Comparison of ENCODE assay signal across 8 mouse cellular contexts in genomic region chr9:99568347-99569070, GRCm38 (mm10). TPM values are rescaled to one million over a fixed set of nuclear protein-coding genes. Genes with fewer than 3 reads are reported as not detected.
DNase-seq lines count a peak whose midpoint lies in the region; ATAC-seq and TF ChIP-seq lines count a peak whose summit lies in the region.

Gene Armc8 (minus strand): TSS chr9:99568899.

- H3K4me3 ChIP-seq in forebrain, embryonic 10.5 days = peak within 1 kb of the TSS; percentile 99
- H3K4me3 ChIP-seq in heart, embryonic 15.5 days = peak within 1 kb of the TSS; percentile 87
- H3K4me3 ChIP-seq in liver, embryonic 14.5 days (ENCODE audit: insufficient read depth in 1 of 2, low read depth in 2 of 2, low read length in 2 of 2) = peak within 1 kb of the TSS; percentile 86 to 91
- H3K4me3 ChIP-seq in neural tube, embryonic 11.5 days (ENCODE audit: low read depth, low read length) = peak within 1 kb of the TSS; percentile 97
- peak within 1 kb of the TSS; percentile 93 for H3K4me3 ChIP-seq in stomach, postnatal 0 days (ENCODE audit: low read depth, low read length)

- peak; percentile 91 for ATAC-seq in CD4-positive, CD25-positive, alpha-beta regulatory T cell, adult 4 months
- ATAC-seq in heart, embryonic 15.5 days (replicated peaks; ENCODE audit: insufficient number of reproducible peaks, insufficient read depth, low FRiP score, low read depth) = peak; percentile 94
- ATAC-seq in liver, embryonic 14.5 days (ENCODE audit: insufficient read depth) = peak; percentile 94
- peak; percentile 94 for ATAC-seq in neural tube, embryonic 11.5 days (ENCODE audit: insufficient read depth, low FRiP score, low TSS enrichment)
- ATAC-seq in stomach, postnatal 0 days (ENCODE audit: low FRiP score, low TSS enrichment) = peak; percentile 96

- H3K4me2 ChIP-seq in heart, embryonic 15.5 days = peak within 1 kb of the TSS; percentile 83
- H3K4me2 ChIP-seq in liver, embryonic 14.5 days (ENCODE audit: low read depth) = peak within 1 kb of the TSS; percentile 91
- H3K4me2 ChIP-seq in neural tube, embryonic 11.5 days (ENCODE audit: low read depth) = peak within 1 kb of the TSS; percentile 77
- peak within 1 kb of the TSS; percentile 85 for H3K4me2 ChIP-seq in stomach, postnatal 0 days (replicated peaks; ENCODE audit: low read depth)

- peak; percentile 70 for DNase-seq in c-Kit-negative CD71-positive TER-119-positive erythroid progenitor cells, embryonic 14.5 days (ENCODE audit: low read depth, low spot score)
- peak; percentile 89 for DNase-seq in forebrain, embryonic 10.5 days (ENCODE audit: extremely low spot score, low spot score)
- peak; percentile 92 to 95 for DNase-seq in kidney, postnatal 25 days
- DNase-seq in liver, embryonic 14.5 days (ENCODE audit: low read depth in 3 of 3, low spot score in 3 of 3) = peak; percentile 73 to 76 (median 75)
- peak; percentile 92 for DNase-seq in neural tube, embryonic 11.5 days (ENCODE audit: low spot score)
- DNase-seq in stomach, postnatal 0 days (ENCODE audit: low spot score) = peak; percentile 95

- no peaks in the 10 kb centered on the region for H3K9me3 ChIP-seq in forebrain, embryonic 10.5 days
- no peaks in the 10 kb centered on the region for H3K9me3 ChIP-seq in heart, embryonic 15.5 days (replicated peaks)
- H3K9me3 ChIP-seq in liver, embryonic 14.5 days (ENCODE audit: control insufficient read depth, low read length) = no peaks in the 10 kb centered on the region
- H3K9me3 ChIP-seq in neural tube, embryonic 11.5 days (ENCODE audit: control insufficient read depth, low read length) = no peaks in the 10 kb centered on the region
- no peaks in the 10 kb centered on the region for H3K9me3 ChIP-seq in stomach, postnatal 0 days (ENCODE audit: control insufficient read depth, low read length)

- peaks cover 23% of the 10 kb centered on the region for H3K4me1 ChIP-seq in forebrain, embryonic 10.5 days
- peaks cover 20% of the 10 kb centered on the region for H3K4me1 ChIP-seq in heart, embryonic 15.5 days (replicated peaks)
- H3K4me1 ChIP-seq in liver, embryonic 14.5 days (replicated peaks; ENCODE audit: control insufficient read depth in 2 of 2, insufficient read depth in 2 of 2, low read length in 1 of 2) = peaks cover 7 to 8% of the 10 kb centered on the region in 2 experiments
- H3K4me1 ChIP-seq in neural tube, embryonic 11.5 days (ENCODE audit: control insufficient read depth, insufficient read depth, low read length) = peaks cover 5% of the 10 kb centered on the region
- H3K4me1 ChIP-seq in stomach, postnatal 0 days (replicated peaks; ENCODE audit: control insufficient read depth, insufficient read depth) = no peaks in the 10 kb centered on the region; the same call in 1 of the 2 replicates

- peak within 1 kb of the TSS; percentile 100 for H3K27ac ChIP-seq in forebrain, embryonic 10.5 days
- peak within 1 kb of the TSS; percentile 97 for H3K27ac ChIP-seq in heart, embryonic 15.5 days
- peak within 1 kb of the TSS; percentile 88 for H3K27ac ChIP-seq in liver, embryonic 14.5 days
- peak within 1 kb of the TSS; percentile 96 for H3K27ac ChIP-seq in neural tube, embryonic 11.5 days (ENCODE audit: low read depth, low read length)
- peak within 1 kb of the TSS; percentile 98 for H3K27ac ChIP-seq in stomach, postnatal 0 days (replicated peaks)

- no peak for TF ChIP-seq CTCF in liver, embryonic 14.5 days (IDR thresholded peaks at IDR 0.05; ENCODE audit: low read depth)
- peak; percentile 20; the same call in 1 of the 2 replicates for TF ChIP-seq CTCF in stomach, postnatal 0 days (IDR thresholded peaks at IDR 0.05; ENCODE audit: low read depth)

- H3K27me3 ChIP-seq in forebrain, embryonic 10.5 days (ENCODE audit: poor library complexity, severe bottlenecking) = peaks cover 13% of the 10 kb centered on the region
- H3K27me3 ChIP-seq in heart, embryonic 15.5 days = no peaks in the 10 kb centered on the region
- H3K27me3 ChIP-seq in liver, embryonic 14.5 days (ENCODE audit: control insufficient read depth, insufficient read depth, low read length) = no peaks in the 10 kb centered on the region
- H3K27me3 ChIP-seq in neural tube, embryonic 11.5 days (ENCODE audit: control insufficient read depth, insufficient read depth, low read length) = 0 out of 2 replicates have a peak, but pooled peaks cover 2% of the 10 kb centered on the region
- no peaks in the 10 kb centered on the region for H3K27me3 ChIP-seq in stomach, postnatal 0 days (ENCODE audit: control insufficient read depth, insufficient read depth, low read length)

- 0 out of 2 replicates have a peak, but pooled peaks have one; percentile 20 for TF ChIP-seq EP300 in liver, embryonic 14.5 days (IDR thresholded peaks at IDR 0.05; ENCODE audit: low read depth)
- TF ChIP-seq EP300 in stomach, postnatal 0 days (optimal IDR thresholded peaks at IDR 0.05) = no peak

- under 1% methylated on average over 70 of the region's 70 CpGs for WGBS in forebrain, embryonic 10.5 days
- WGBS in heart, embryonic 15.5 days = under 1% methylated on average over 70 of the region's 70 CpGs
- under 1% methylated on average over 70 of the region's 70 CpGs for whole genome bisulfite sequencing in liver, embryonic 14.5 days (ENCODE audit: insufficient replicate concordance)
- under 1% methylated on average over 69 of the region's 70 CpGs for WGBS in neural tube, embryonic 11.5 days
- under 1% methylated on average over 69 of the region's 70 CpGs for WGBS in stomach, postnatal 0 days

- H3K9ac ChIP-seq in heart, embryonic 15.5 days = peak within 1 kb of the TSS; percentile 91
- peak within 1 kb of the TSS; percentile 87 for H3K9ac ChIP-seq in liver, embryonic 14.5 days (replicated peaks)
- H3K9ac ChIP-seq in neural tube, embryonic 11.5 days (ENCODE audit: low read length) = peak within 1 kb of the TSS; percentile 97
- peak within 1 kb of the TSS; percentile 93 for H3K9ac ChIP-seq in stomach, postnatal 0 days (ENCODE audit: low read length)

- H3K36me3 ChIP-seq in forebrain, embryonic 10.5 days (replicated peaks) = no peaks in the 10 kb centered on the region
- no peaks in the 10 kb centered on the region for H3K36me3 ChIP-seq in heart, embryonic 15.5 days
- H3K36me3 ChIP-seq in liver, embryonic 14.5 days (replicated peaks; ENCODE audit: control insufficient read depth, insufficient read depth, low read depth) = no peaks in the 10 kb centered on the region
- no peaks in the 10 kb centered on the region for H3K36me3 ChIP-seq in neural tube, embryonic 11.5 days (ENCODE audit: control insufficient read depth, insufficient read depth, low read length)
- H3K36me3 ChIP-seq in stomach, postnatal 0 days (ENCODE audit: control insufficient read depth, insufficient read depth, low read length) = no peaks in the 10 kb centered on the region

RNA-seq across cellular contexts. Expression of gene Armc8, which starts in this region (rescaled TPM):
- polyA plus RNA-seq in CD4-positive, CD25-positive, alpha-beta regulatory T cell, adult 4 months (2017; shearing (Covaris generic)) = 10 to 100 TPM; 24.6 to 31.5 TPM
- polyA plus RNA-seq in forebrain, embryonic 10.5 days (2016; fragmentation: Nextera tagmentation; extraction: Ambion mirVana) = 29.9 and 30.4 TPM in 2 replicates
- 18.5 and 18.6 TPM in 2 replicates for polyA plus RNA-seq in heart, embryonic 15.5 days (2015; fragmentation: Nextera tagmentation; extraction: Ambion mirVana)
- polyA plus RNA-seq in liver, embryonic 14.5 days (2012; rRNA removed) = 5.0 and 6.8 TPM in 2 replicates
- polyA plus RNA-seq in liver, embryonic 14.5 days (2014; fragmentation: Nextera tagmentation; extraction: Ambion mirVana) = 7.6 and 8.6 TPM in 2 replicates
- polyA plus RNA-seq in neural tube, embryonic 11.5 days (2014; fragmentation: Nextera tagmentation; extraction: Ambion mirVana) = 39.4 and 41.7 TPM in 2 replicates
- 13.0 and 13.7 TPM in 2 replicates for polyA plus RNA-seq in stomach, postnatal 0 days (2015; fragmentation: Nextera tagmentation; extraction: Ambion mirVana)

Comparison
In these comparisons a context has a peak if more than half of its experiments do, and no peak if none do; other contexts are left out.
1. Peak in every context shown above with its lines: DNase-seq, ATAC-seq, H3K4me3 ChIP-seq and H3K27ac ChIP-seq.